Mouse (Mus musculus) left cerebral cortex, adult 2 months (tissue): Measurements from ENCODE around the gene Kcnj3. TPM values are rescaled to one million over a fixed set of nuclear protein-coding genes. Genes with fewer than 3 reads are reported as not detected.
A peak's percentile ranks its signal among the peaks of the same experiment; 100 is the strongest.

Source experiments
- DNase-seq, 2 experiments: peaks; one replicate each; pipeline ENCODE4 v3.0.0; 2021 to 2022; ENCODE audit warnings: low spot score in 2 of 2, mixed read lengths in 1 of 2; ENCODE audit errors: extremely low spot score in 1 of 2
- H3K27ac ChIP-seq: fragments of 200-600 bp; 2 replicates; pipeline ENCODE4 v1.8.1; 2022
- H3K4me3 ChIP-seq: fragments of 200-600 bp; 2 replicates; pipeline ENCODE4 v1.8.1; 2022
- CTCF ChIP-seq: fragments of 200-600 bp; IDR thresholded peaks from 2 replicates; pipeline ENCODE4 v1.8.1; 2022; ENCODE audit warnings: antibody characterized with exemption, mild to moderate bottlenecking, moderate library complexity
- intact Hi-C: fragments of 180-260 bp; cut with DNase I; formaldehyde crosslinking; loops from one replicate; pipeline ENCODE4 v1.15.1; 2025
- total RNA-seq, 2 experiments: library from RNA; stranded (reverse); gene quantifications; 2 replicates each; pipeline ENCODE4 v1.2.3; 2021

Gene Kcnj3
- total RNA-seq, 2 experiments from 2014 or later = 112 to 117 TPM

DNA sequence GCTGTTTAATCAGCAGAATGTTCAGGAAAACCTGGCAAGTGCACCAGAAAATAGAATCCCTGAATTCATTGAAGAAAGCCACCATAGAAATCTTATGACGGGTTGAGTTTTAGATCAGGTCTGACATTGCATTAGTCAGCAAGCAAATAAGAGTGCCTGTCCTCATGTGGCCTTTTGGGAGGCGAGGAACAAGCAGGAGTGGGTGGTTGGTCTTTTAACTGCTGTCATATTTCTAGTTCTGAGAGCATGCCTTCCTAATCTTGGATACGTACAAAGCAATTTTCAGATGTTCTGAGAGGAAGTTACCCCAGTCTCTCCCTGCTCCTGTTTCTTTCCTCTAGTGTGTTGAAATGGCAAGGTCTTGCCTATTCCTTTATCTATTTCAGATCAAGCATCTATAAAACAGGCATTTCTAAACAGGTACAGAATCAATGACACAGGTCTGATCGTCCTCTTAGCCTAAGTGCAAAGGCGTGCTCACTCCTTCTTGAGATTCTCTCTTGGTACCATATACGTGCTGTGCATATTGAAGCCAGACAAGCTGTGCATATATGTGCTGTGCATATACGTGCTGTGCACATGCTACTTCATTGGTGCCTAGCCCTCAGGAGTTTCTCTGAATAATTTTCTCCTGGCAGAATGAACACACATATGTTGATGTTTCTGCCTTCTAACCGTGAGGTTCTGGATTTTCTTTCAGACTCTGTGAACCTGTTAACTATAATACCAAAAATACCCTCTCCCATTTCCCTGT, 97.1 kb downstream of the Kcnj3 start:
- no peak for DNase-seq
- Histone ChIP-seq H3K4me3 (no peak overlapping the region), H3K27ac (peak overlapping the region; percentile 64)
- TF ChIP-seq CTCF = no peak
- intact Hi-C loops = loop anchor here (5.0 kb wide), 1 partner anchor 96 kb away; the partner anchor contains the start of gene Kcnj3

DNA sequence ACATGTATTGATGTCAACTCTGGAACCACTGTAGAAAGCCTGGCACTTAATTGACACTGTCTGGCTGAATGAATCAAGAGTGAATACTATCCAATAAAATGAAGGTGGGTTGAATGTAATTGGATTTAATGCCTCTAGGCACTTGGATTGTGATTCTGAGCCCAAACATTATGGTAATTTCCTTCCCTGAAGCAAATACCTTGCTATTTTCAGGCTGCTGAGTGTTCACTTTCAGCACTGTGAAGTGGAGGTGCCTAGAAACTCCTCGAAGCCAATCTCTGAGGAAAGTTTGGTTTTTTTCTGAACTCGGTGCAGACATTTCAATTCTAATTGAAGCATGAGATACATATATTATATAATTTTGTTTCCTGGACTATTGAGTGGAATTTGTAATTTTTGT, 99.2 kb downstream of the Kcnj3 start:
- intact Hi-C loops = loop anchor here (5.0 kb wide), 2 partner anchors 98 to 157 kb away; partner anchors contain the start of gene Kcnj3
- peak overlapping the region; percentile 42; the same call in 1 of the 2 replicates for H3K27ac ChIP-seq
- no peak for TF ChIP-seq CTCF
- H3K4me3 ChIP-seq = no peak overlapping the region
- no peak for DNase-seq

GRCm38 (mm10) chr2:55535482-55535881, 99.7 kb downstream of the Kcnj3 start:
- H3K4me3 ChIP-seq = no peak overlapping the region
- TF ChIP-seq CTCF = no peak
- peak overlapping the region; percentile 41; the same call in 1 of the 2 replicates for H3K27ac ChIP-seq
- DNase-seq = no peak
- intact Hi-C loops = loop anchor here (5.0 kb wide), 1 partner anchor 157 kb away; no protein-coding TSS in a partner anchor

- H3K27ac ChIP-seq = no peak overlapping the region
- no peak for TF ChIP-seq CTCF
- intact Hi-C loops = no loop called here
- no peak for DNase-seq
- H3K4me3 ChIP-seq = no peak overlapping the region
Measured at GRCm38 (mm10) chr2:55547612-55548011, 111.8 kb downstream of the Kcnj3 start.

DNA sequence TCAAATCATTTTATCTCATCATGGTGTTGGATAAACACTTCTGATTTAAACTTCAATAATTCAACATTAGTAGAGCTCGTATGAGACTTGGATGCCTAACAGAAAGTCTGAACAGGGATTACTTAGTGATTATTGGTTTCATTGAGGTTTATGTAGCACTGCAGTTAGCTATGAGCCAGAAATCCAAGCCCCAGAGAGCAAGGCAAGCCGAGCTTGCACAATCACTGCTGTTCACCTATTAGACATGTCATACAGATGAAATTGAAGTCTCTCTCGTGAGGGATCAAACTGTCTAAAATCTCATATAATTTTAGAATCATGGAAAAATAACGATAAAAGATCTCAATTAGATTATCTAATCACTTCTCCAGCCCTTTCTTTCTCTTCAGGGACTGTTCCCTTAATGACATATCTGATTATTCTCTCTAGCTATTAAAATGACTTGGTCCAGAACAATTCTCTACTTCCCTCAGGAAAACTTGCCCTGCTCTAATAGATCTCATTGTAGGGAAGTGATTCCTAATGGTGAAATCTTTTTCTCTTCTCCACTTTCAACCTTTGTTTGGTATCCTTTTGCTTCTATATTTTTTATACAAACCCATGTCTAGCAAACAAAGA, 122.7 kb downstream of the Kcnj3 start:
- intact Hi-C loops = no loop called here
- DNase-seq = no peak
- Histone ChIP-seq H3K4me3 (no peak overlapping the region), H3K27ac (no peak overlapping the region)
- TF ChIP-seq CTCF = no peak

GRCm38 (mm10) chr2:55569291-55569690, 133.5 kb downstream of the Kcnj3 start:
- no peak overlapping the region for H3K27ac ChIP-seq
- TF ChIP-seq CTCF = no peak
- intact Hi-C loops = no loop called here
- DNase-seq = no peak
- H3K4me3 ChIP-seq = no peak overlapping the region

GRCm38 (mm10) chr2:55571425-55571824, 135.7 kb downstream of the Kcnj3 start:
- Histone ChIP-seq H3K4me3 (no peak overlapping the region), H3K27ac (no peak overlapping the region)
- DNase-seq = no peak
- no peak for TF ChIP-seq CTCF
- intact Hi-C loops = no loop called here

DNA sequence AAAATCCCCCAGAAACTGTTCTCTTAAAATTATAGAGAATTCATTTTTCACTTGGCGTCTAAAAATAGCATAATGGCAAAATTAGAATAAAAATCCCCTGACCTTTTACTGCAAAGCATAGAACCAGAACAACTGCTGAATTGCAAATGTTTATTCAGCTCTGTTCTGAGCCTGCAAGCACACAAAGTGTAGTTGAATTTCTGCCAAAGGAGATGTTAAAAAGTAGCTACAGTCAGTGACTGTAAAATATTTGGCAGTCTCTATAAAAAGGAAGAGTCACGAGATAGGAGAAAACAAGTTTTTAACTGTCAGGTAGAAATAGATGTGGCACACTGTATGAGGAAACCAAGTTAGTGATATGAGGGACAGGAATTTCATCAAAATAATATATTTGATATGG, 144.5 kb downstream of the Kcnj3 start:
- Histone ChIP-seq H3K4me3 (no peak overlapping the region), H3K27ac (no peak overlapping the region)
- intact Hi-C loops = no loop called here
- no peak for DNase-seq
- TF ChIP-seq CTCF = no peak

GRCm38 (mm10) chr2:55591226-55591988, 155.6 kb downstream of the Kcnj3 start:
- TF ChIP-seq CTCF = no peak
- no peak overlapping the region for H3K4me3 ChIP-seq

More at GRCm38 (mm10) chr2:55591226-55591988, 155.6 kb downstream of the Kcnj3 start:
- intact Hi-C loops = loop anchor here (2.0 to 5.0 kb wide), 3 partner anchors 101 to 154 kb away; partner anchors contain the start of gene Kcnj3
- peak overlapping the region; percentile 60; the same call in 1 of the 2 replicates for H3K27ac ChIP-seq
- no peak for DNase-seq
